Mouse (Mus musculus) erythroblast, embryonic 14.5 days (primary cell): ENCODE data around the gene Ipo7.

Experiments
- GATA1 ChIP-seq: IDR thresholded peaks from 2 replicates; pipeline ENCODE4 v1.6.1; 2012; ENCODE audit warnings: low read length, inconsistent platforms, mixed read lengths
- TAL1 ChIP-seq: IDR thresholded peaks from 3 replicates; pipeline ENCODE4 v1.6.1; 2012; ENCODE audit warnings: low read length, inconsistent platforms, mixed read lengths

GRCm38 (mm10) chr7:110061752-110062273 lies 43.7 kb downstream of the Ipo7 start:
- TF ChIP-seq GATA1 (no peak), TAL1 (no peak)
